Mouse (Mus musculus) ovary, postnatal 14 days (tissue): ENCODE results near the gene Lmo4.

Experiments used
- DNase-seq: peaks from one replicate; pipeline ENCODE4 v3.0.0; 2022; ENCODE audit warnings: low spot score

Lmo4 gene

DNA sequence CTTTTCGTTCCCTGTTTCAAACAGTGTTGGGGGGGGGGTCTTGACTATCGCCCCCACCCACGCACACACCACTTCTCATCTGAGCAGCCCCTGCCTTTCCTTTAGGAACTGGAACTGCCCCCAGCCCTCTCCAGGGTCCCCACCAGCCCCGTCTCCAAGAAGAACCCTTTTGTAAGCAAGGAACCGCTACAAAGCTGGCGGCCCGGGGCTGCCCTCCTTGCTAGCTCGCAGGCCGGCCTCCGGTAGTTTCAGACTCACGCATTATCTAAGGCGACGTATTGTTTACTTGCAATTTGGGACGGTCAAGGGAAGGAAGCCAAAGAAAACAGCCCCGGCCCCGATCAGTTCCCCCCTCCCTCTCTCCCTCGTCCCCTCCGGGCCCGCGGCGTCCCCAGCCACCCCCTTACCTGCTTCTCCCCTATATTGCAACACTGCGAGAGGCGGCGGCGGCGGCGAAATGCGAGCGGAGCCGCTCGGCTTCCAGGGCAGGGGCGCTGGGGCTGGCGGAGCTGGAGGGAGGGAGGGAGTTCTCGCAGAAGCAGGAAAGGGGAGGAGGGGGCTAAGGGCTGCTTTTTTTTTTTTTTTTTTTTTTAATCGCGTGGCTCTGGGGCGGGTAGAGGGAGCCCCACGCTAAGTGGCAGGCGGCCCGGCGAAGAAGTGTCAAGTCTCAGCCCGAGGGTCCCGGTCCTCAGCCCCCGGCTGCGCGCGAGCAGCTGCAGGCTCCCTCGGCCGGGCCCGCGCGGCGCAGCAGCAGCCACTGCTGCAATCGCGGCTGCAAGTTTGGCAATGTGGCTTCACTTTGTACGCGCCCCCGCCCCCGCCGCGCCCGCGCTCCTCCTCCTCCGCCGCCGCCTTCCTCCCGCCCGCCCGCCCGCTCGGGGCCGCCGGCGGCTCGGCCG lies at the start of gene Lmo4:
Lmo4 (minus strand) TSS at position 808 of the 899 bp plus-strand sequence.
- peak; percentile 74 for DNase-seq

DNA sequence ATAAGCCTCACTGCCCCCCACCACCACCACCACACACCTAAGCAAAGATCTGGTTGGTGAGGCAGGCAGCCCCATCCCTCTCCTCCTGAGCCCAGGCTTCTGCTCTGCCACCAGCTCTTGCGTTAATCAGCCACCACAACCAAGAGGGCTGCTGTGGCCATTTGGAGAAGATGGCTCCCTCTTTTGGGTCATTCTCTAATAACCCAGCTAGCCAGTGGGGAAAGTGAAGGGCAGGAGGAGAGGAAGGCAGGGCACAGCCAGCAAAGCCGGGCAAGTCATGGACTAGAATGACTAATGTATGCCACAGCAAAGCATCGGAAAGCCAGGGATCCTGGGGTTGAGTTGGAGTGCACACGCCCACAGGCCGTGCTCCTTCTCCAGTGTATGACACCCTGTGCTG lies 49.3 kb upstream of the Lmo4 start:
- no peak for DNase-seq

DNA sequence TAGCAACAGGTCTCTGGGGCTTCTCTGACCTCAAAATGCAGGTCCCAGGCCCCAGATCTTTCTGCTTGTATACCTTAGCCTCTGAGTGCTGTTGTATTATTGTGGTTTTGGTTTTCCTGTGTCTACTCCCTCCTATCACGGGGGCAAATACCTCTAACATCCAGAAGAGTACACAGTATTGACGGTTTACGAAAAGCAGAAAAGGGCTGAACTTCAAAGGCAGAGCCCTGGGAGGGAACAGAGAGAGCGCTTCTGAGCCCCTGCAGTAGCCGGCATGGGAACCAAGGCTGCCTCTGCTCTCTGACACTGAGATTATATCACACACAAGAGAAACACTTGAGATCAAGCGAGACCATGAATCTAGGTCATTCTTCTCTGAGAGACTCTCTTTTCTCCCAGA lies 48.0 kb upstream of the Lmo4 start:
- no peak for DNase-seq

DNA sequence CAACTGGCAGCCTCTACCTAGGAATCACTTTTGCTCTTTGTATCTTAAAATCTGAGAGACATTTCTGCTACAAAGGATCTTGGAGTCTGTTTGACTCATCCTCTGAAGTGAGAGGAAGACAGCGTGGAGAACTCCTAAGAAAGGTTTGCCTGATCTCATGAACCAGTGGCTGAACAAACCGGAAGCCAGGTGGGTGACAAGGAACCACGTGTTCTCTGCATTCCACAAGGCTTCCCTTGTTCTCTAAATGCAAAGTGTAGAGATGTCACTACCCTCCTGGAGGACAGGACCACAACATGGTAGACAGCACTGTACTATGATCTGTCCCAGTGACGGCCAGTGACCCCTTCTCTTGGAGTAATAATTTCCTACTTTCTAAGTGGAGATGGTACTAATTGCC lies 47.1 kb upstream of the Lmo4 start:
- no peak for DNase-seq

DNA sequence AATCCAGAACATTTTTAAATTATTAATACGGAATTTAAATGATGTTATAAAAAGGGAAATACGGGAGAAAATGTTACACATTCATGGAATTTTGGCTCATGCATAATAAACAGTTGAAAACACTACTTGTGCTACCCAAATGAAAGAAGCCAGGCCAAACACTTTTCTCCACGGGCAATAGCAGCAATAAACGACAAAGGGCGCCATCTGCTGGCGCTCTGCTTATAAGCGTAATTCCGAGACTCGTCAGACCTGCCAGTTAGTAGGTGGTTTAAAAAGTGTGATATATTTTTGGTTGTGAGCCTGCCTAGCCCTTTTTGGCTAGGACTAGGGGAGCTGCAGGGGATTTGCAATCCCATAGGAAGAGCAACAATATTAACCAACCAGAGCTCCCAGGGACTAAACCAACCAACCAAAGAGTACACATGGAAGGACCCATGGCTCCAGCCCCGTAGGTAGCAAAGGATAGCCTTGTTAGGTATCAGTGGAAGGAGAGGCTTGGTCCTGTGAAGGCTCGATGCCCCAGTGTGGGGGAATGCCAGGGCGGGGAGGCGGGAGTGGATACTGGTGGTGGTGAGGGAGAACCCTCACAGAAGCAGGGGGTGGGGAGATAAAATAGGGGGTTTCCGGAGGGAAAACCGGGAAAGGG lies 37.1 kb upstream of the Lmo4 start:
- DNase-seq, result peak; percentile 70

DNA sequence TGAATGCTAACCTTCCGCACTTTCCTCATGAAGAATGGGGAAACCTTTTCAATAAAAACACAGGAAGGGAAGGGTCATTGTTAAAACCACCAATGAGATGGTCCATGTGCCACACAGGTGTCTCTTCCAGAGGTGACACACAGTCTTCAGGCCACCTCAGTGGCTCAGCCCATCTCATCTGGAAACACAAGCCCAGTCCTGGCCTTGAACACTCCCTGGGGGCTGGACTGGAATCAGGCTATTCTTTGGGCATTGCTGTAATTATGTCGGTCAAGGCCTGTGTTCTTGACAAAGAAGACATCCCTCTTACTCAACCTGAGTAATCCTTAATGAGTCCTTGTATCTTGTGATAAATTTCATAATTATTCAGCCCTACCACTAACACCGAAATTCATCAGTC lies 36.1 kb upstream of the Lmo4 start:
- DNase-seq, result no peak

DNA sequence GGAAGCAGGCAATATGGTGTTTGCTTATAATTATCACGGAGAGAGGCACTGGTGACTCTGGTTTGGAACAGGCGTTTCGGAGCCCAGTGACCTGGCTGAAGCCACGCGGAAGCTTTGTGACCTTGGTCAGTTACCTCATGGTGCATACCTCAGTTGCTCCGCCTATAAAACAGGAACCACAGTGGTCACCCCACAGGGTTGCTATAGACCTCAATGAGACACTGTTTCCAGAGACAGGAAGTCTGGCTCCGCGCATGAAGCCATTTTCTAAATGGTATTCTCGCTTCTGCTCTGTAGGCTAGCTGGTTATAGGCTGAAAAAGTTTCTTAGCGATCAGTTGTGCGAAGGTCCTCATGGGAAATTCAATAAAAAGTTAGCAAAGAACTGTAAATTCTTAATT lies 33.5 kb upstream of the Lmo4 start:
- no peak for DNase-seq

DNA sequence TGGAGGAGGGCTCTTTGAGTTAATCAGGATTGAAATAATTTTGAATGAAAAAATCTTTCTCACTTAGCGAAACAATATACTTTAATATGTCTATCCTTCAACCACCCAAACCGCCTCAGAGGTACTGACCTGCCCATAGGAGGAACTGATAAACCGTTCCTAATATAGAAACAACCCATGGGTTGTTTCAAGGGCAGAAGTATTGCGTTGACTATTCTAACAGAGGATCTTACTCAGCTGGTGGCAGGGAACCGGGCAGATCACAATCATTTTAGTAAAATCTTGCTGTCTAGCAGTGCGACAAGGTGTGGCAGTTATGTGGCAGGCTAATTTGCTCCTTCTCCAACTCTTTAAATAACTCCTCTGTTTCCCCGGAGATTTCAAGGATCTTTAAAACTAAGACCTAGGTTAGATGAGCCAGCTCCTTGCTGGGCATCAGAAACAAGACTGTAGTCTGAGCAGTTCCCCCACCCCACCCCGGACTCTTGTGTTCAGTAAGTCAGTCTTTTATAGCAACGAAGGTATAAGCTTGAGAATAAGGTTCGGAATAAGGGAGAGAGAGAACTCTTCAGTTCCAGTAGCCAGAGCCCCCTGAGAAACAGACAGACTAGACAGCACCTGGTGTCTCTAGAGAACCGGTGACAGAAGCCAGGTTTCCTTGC lies 27.5 kb upstream of the Lmo4 start:
- no peak for DNase-seq

DNA sequence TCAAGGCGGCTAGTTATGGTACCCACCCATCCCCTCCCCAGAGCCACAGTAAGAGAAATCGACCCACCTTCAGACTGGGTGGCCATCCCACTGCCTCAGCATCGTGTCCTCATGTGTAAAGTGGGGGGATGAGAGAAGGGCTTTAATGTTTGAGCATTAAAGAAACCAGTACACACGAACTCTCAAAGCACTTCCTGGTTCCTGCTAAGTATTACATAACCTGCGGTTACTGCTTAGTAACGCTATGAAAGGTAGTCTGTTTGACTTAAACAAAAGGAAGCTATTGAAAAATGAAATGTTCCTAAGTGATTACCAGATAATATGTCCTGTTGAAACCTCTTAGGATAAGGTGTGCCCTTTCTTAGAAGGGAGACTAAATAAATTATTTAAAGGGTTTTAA lies 26.9 kb upstream of the Lmo4 start:
- no peak for DNase-seq

DNA sequence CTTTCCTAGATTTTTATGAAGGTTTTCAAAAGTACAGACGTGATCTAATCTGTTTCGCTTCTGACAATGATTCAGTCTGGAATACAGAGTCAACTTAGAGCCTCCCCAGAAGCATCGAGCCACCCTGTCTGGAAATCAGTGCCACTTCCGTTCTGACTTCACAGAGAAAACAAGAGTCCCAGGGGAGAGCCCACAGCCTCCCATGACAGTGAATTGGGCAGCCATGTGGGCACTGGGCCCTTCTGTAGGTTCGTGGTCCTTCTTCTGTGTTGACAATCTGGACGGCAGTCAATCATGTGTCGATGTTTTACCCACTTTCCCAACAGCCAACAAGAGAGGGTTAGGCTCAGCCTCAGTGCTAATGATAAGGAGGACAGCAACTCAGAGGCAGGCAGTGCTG lies 26.4 kb upstream of the Lmo4 start:
- DNase-seq, result no peak

DNA sequence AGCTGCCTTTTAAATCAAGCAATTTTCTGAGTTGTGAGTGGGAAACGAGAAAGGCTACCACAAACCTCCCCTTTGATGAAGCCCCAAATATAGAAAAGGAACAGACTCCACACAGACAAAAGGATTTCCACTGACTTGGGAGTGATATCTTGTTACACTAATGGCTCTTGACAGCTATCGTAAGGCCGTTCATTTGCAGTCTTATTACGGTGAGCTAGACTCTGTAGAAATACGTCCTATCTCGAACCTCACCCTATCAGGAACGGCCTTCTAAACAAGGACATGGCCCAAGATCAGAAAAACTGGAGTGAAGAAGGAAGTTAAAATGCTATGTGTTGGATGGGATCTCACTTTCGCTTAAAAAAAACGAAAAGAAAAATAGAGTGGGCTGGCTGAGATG lies 25.0 kb upstream of the Lmo4 start:
- DNase-seq, result no peak

DNA sequence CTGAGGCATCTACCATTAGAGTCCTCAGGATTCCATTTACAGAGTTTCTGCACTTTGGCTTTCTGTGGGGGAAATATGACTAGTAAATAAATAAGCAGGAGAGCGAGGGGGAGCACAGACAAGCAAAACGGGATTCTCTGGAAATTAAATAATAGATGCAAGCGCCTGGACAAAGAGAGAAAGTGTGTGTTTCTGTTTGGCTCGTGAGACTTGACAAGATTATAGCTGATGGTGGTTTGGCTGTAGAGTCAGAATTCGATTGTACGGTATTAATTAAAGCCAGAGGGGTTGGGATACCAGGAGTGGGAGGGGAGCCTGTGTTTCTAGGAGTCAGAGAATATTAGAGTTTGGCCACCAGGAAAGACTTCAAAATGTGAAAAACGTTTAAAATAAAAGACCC lies 24.3 kb upstream of the Lmo4 start:
- no peak for DNase-seq

DNA sequence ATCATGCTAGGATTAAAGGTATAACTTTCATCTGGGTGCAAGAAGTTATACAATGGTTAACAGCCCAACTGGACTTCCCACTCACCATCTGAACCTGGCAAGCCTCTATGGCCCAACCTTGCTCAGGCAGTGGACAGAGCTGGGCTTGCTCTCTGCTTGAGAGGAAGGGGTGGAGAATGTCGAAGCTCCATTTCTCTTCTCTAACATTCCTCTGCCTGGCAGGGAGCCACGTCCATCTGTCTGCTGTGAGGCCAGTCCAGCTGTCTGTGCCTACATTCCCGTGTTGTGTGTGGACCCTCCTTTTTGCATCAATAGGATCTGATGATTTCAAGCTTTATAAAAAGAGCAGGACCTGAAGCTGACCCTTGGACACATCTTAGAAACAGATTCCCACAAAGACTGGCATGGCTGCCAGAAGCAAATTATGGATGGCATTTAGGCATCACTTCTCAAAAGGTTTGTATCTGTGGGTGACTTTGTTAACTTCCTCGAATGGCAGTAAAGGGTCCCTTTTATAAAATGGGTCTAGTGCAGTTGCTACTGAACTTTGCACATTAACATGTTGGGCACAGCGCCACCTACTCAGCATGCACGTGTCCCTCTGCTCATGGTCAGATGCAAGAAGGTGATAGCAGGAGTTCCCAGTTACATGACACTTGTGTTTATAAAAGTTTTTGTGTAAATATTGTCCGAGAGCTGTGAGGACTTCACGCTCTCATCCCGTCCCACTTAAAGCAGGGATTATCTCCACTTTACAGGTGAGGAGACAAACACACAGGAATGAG lies 20.6 kb upstream of the Lmo4 start:
- no peak for DNase-seq

DNA sequence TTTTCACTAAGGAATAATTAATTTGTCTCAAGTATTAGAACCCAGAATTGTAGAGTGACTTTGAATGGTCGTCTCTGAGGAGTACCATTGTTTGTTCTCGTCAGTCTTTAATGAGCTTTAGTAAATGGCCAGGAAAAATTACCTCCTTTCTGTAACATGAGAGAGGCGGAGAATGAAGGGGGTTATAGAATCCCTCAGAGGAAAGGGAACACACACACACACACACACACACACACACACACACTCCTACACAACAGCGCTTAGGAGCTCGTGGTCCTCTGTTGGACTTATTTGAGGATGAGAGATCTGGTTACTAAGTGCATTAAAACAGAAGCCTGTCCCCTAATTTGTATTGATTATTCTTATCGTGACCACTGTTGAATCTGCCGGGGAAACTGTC lies 19.6 kb upstream of the Lmo4 start:
- DNase-seq, result no peak

DNA sequence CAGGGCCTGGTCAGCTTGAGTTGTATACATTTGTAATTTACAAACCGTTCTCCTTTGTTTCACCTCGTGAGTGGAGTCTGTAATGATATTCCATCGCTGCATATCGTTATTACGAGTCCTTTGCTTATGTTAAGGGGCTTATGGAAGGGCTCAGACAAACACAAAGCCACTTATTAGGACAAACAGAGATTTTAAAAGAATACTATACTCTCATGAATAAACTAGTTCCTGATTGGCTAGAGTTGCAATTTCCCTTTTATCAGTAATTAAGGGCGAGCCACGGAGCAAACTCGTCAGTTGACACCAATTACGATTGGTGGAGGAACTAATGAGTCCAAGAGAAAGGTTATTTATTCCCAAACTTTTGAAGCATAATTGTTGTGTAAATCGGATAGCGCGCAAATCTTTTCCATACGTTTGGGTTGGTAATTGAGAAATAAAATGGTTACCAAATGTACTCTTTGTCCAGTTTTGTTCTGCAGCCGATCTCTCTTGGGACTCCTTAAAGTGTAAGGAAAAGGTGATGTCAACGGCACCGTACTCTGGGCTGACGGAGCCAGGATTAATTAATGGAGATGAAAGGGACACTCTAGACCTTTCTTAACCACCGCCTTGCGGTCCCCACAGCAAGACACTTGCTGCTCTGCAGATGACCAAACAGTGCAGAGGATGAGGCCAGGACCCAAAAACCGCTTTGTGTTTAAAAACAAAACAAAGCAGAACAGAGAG lies 18.5 kb upstream of the Lmo4 start:
- no peak for DNase-seq

DNA sequence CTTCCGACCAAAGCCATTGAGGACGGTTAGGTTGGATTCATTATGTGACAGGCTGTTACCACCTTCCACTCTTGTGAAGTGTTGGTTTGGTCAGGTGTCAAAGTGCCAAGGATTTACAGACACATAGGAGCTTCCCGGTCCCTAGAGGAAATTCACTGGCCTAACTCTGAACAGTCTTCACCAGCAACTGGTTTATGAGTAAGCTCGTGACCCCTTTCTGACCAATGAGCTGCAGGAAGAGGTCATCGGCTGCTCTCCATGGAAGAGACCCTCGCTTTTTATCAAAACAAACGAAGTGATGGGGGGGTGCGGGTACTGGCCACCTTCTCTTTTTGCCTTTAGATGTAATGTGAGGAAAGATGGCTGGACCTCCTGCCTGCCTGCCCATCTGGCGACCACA lies 17.4 kb upstream of the Lmo4 start:
- no peak for DNase-seq

DNA sequence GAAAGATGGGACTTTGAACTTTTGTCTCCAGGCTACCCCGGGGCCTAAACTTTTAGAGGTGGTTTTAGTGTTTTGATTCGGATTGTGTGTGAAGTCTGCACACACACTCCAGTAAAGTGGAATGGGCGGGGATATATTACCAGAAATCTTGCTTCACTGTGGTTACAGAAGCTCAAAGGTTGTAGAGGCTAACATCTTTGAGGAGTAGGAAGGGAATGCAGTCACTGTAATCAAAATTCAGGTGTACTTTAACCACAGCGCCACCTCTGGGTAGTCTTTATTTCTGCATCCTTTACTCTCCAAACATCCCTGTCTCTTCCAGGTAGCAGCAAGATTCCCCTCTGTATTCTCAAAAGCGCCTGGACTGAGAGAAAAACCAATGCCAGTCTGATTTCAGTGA lies 2.5 kb upstream of the Lmo4 start:
- DNase-seq, result peak; percentile 48

DNA sequence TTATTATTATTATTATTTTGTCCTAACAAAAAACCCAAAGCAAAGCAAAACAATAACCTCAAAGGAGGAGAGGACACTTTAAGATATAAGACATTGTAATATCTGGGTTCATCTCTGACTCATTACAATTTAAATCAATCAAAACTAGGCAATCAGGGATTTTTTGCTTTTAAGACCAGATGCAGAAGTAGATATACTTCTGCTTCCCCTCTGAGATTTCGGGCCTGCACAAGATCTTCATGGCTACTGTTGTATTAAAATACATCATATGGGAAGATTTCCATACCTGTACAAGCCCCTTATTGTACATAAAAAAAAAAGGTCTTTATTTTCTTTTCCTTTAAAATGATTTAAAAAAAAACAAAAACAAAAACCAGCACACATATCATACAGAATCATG lies 1.9 kb upstream of the Lmo4 start:
- DNase-seq, result no peak

DNA sequence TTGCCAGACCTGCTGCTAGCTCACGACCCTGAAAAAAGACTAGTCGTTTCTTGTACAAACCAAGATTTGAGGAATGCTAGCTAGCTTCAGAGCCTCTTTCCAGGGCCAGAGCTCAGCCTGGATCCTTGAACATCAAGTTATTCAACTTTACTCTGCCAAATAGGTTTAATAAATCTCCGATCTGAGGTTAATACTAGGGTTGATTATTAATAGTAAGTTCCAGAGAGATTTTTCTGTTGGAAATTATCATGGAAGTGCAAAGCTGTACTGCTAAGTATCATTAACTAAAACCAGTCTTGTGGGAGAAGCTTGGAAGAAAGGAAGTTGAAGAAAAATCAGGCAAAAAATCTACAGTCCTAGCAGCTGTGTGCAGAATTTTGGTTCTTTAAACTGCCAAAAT lies 1.2 kb upstream of the Lmo4 start:
- DNase-seq, result no peak

DNA sequence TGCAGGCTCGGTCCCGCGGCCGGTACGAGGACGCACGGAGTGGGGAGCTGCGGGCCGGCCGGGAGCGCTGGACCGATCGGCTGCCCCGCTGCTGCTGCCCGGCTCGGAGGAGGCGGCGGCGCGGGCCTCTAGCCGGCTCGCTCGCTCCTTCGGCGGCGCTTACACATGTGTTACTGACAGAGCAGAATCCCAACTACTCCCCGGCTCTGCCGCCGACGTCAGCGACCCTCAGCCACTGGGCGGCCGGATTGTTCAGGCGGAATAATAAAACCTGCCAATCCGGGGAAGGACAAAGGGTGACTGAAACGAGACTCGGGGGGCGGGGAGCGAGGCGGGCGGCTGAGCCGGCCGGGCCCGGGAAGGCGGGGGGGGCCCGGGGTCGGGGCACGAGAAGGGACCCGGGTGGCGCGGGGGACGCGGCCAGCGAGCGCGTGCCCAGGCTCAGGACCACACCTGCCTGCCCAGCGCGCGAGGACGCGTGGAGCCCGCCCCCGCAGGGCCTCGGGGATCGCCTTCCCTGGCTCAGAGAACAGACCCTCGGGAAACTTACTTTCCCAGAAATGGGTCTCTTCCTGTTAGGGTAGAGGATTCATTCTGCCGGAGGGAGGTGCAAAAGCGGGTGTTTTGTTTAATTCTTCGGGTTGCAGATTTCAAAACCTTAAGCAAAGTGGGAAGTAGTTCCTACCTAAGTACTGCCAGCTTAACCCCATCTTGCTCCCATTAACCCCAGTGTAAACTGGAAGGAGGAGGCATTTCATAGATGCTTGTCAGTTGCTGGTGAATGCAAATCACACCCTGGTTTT lies 532 bp upstream of the Lmo4 start:
- DNase-seq, result peak; percentile 88

DNA sequence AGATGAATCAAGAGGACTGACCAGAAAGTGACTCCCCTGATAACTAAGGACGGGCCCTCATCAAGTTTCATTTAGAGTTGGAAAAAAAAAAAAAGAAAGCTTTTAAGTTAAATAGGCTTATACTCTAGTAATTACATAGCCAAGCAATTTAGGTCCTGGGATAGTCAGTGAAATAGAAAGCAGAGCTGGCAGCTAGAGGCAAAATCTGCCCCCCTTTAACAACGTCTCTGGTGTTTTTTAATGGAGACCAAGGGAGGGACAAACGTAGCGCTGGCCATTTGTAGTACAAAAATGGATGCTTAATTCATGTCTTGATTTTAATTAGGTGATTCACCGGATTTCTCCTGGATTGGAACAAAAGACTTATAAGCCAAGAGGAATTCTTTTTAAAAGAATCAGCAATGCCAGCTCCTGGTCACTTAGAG lies 1.0 kb downstream of the Lmo4 start:
- no peak for DNase-seq
